ENCODE assay signal across 10 mouse cellular contexts in genomic region chr3:98417328-98417727, GRCm38 (mm10). TPM values are rescaled to one million over a fixed set of nuclear protein-coding genes. Genes with fewer than 3 reads are reported as not detected.
A peak's percentile ranks its signal among the peaks of the same experiment; 100 is the strongest.
DNase-seq lines count a peak whose midpoint lies in the region; ATAC-seq and TF ChIP-seq lines count a peak whose summit lies in the region.
"Had no signal": no experiment of that assay in that cellular context is flagged by ENCODE, and none has a peak within 500 bp of the region (broad histone marks: within the 10 kb centered on the region; RNA-seq: fewer than 3 reads in every experiment).

No protein-coding gene starts in this region.

- no peak overlapping the region for H3K27ac ChIP-seq in CH12.LX (ENCODE audit: insufficient read depth, low read depth)
- peak overlapping the region; percentile 76 for H3K27ac ChIP-seq in lung, embryonic 16.5 days (ENCODE audit: low read length)

- no peaks in the 10 kb centered on the region for H3K36me3 ChIP-seq in CH12.LX (replicated peaks in 1 of 2; ENCODE audit: control insufficient read depth in 1 of 2, insufficient read depth in 1 of 2, low read length in 1 of 2)
- no peaks in the 10 kb centered on the region for H3K36me3 ChIP-seq in lung, embryonic 16.5 days (ENCODE audit: control insufficient read depth, insufficient read depth, low read length)

- no peaks in the 10 kb centered on the region; the same call in 1 of the 2 replicates for H3K79me2 ChIP-seq in CH12.LX (replicated peaks; ENCODE audit: control insufficient read depth, extremely low read depth, insufficient read depth, poor library complexity, severe bottlenecking)

- H3K4me1 ChIP-seq in CH12.LX (ENCODE audit: control insufficient read depth in 1 of 2, insufficient read depth in 2 of 2) = peaks cover 3 to 19% of the 10 kb centered on the region in 2 experiments
- peaks cover 42% of the 10 kb centered on the region for H3K4me1 ChIP-seq in lung, embryonic 16.5 days (replicated peaks; ENCODE audit: control insufficient read depth, insufficient read depth, low read length)

- H3K9ac ChIP-seq in CH12.LX (ENCODE audit: insufficient read depth, low read depth) = no peak overlapping the region
- H3K9ac ChIP-seq in lung, embryonic 16.5 days (ENCODE audit: low read length) = no peak overlapping the region

- no peaks in the 10 kb centered on the region for H3K27me3 ChIP-seq in CH12.LX (replicated peaks)
- no peaks in the 10 kb centered on the region for H3K27me3 ChIP-seq in lung, embryonic 16.5 days (ENCODE audit: control insufficient read depth, insufficient read depth, low read depth, low read length)

- no peak overlapping the region for H3K4me3 ChIP-seq in CH12.LX (replicated peaks in 1 of 3; ENCODE audit: low read depth in 2 of 3, low read length in 2 of 3, poor library complexity in 1 of 3)
- H3K4me3 ChIP-seq in lung, embryonic 16.5 days (ENCODE audit: low read length) = no peak overlapping the region

- dilution Hi-C loops in CH12.LX (cut with MboI; ENCODE audit: extremely low pct_ligation_motif_present, extremely low pct_unique_long_range_greater_than_20kb, low sequenced_read_pairs) = no loop called here

- H3K9me3 ChIP-seq in CH12.LX (replicated peaks; ENCODE audit: low read length) = no peaks in the 10 kb centered on the region
- no peaks in the 10 kb centered on the region for H3K9me3 ChIP-seq in lung, embryonic 16.5 days (ENCODE audit: control insufficient read depth, low read length)

- TF ChIP-seq EP300 in CH12.LX (IDR thresholded peaks at IDR 0.05; ENCODE audit: low read length) = no peak

- 13% methylated on average over 4 of the region's 4 CpGs for WGBS in lung, embryonic 16.5 days

- no peak overlapping the region for H3K4me2 ChIP-seq in CH12.LX (ENCODE audit: insufficient read depth, low read depth, poor library complexity, severe bottlenecking)
- peak overlapping the region; percentile 24; the same call in 1 of the 2 replicates for H3K4me2 ChIP-seq in lung, embryonic 16.5 days (ENCODE audit: low read depth, low read length)

- no peak for TF ChIP-seq POLR2A in CH12.LX (IDR thresholded peaks at IDR 0.05; ENCODE audit: low read depth, low read length)

- DNase-seq in CH12.LX (ENCODE audit: extremely low read depth) = no peak
- peak; percentile 90 for DNase-seq in adrenal gland, postnatal 10 days
- DNase-seq in frontal cortex, postnatal 14 days (ENCODE audit: low spot score in 2 of 2) = peak; percentile 71 to 86
- peak; percentile 88 to 89 for DNase-seq in heart, postnatal 36 days
- peak; percentile 93 for DNase-seq in layer of hippocampus, adult 9-11 months
- peak; percentile 67 for DNase-seq in right cerebral cortex, postnatal 4 days

- in situ Hi-C loops in CH12.LX (cut with MboI; ENCODE audit: low pct_ligation_motif_present, low pct_unique_long_range_greater_than_20kb, low sequenced_read_pairs) = no loop called here

- intact Hi-C loops in heart, postnatal 36 days (cut with DNase I) = loop anchor here (2.0 kb wide), 1 partner anchor 35 kb away; the partner anchor contains the start of gene Zfp697

- ATAC-seq in lung, embryonic 16.5 days (ENCODE audit: low read depth) = peak; percentile 83
- ATAC-seq in activated CD4-positive, CD25-positive, alpha-beta regulatory T cell, adult 4 months = no peak

- TF ChIP-seq CTCF in CH12.LX (conservative IDR thresholded peaks at IDR 0.05 in 1 of 2, IDR thresholded peaks at IDR 0.05 in 1 of 2; ENCODE audit: low read depth in 2 of 2, low read length in 2 of 2) = no peak

- no peak for TF ChIP-seq RAD21 in CH12.LX (IDR thresholded peaks at IDR 0.05; ENCODE audit: low read depth, low read length)

TF ChIP-seq in CH12.LX, 34 proteins besides CTCF, POLR2A, EP300 and RAD21:
- TF ChIP-seq KAT2A (IDR thresholded peaks at IDR 0.05; ENCODE audit: insufficient replicate concordance, low read length) (no peak), PAX5 (IDR thresholded peaks at IDR 0.05; ENCODE audit: low read length) (no peak), MYC (IDR thresholded peaks at IDR 0.05; ENCODE audit: low read depth, low read length) (no peak), MAZ (IDR thresholded peaks at IDR 0.05; ENCODE audit: low read depth, low read length) (no peak), TCF12 (IDR thresholded peaks at IDR 0.05; ENCODE audit: low read depth, low read length) (peak; percentile 21; the same call in 1 of the 2 replicates), ZC3H11A (IDR thresholded peaks at IDR 0.05; ENCODE audit: low read depth, low read length) (no peak), ZKSCAN1 (IDR thresholded peaks at IDR 0.05; ENCODE audit: borderline replicate concordance, low read depth, low read length) (no peak), CHD2 (IDR thresholded peaks at IDR 0.05; ENCODE audit: low read length) (no peak)

RNA-seq across cellular contexts. Expression of gene Zfp697, which starts 35.1 kb away (rescaled TPM):
- total RNA-seq in CH12.LX (2012; rRNA removed) (0.04 TPM in 1 of 2 replicates, not detected in the other), CH12.LX (2014; rRNA removed) (not detected in 2 replicates)
- not detected in 2 replicates for polyA plus RNA-seq in CH12.LX (2012; ENCODE audit: insufficient read length, low read depth)
- total RNA-seq in adrenal gland, postnatal 10 days (2021) = 1 to 10 TPM; 3.0 to 3.8 TPM
- total RNA-seq in heart, postnatal 36 days (2021) = 1 to 10 TPM; 5.9 to 6.9 TPM
- polyA plus RNA-seq in lung, embryonic 16.5 days (2015; fragmentation: Nextera tagmentation; extraction: Ambion mirVana) = 7.1 TPM in 2 replicates
- under 1 TPM in 1 of 2 experiments, not detected in 1; 0.11 TPM for polyA plus RNA-seq in activated CD4-positive, CD25-positive, alpha-beta regulatory T cell, adult 4 months (2017; shearing (Covaris generic))

RNA-seq across cellular contexts. Expression of gene Gm4450, which starts 39.6 kb away (rescaled TPM):
- not detected in 2 replicates for total RNA-seq in CH12.LX (2012; rRNA removed)
- not detected in 2 replicates for total RNA-seq in CH12.LX (2014; rRNA removed)
- not detected in 2 replicates for polyA plus RNA-seq in CH12.LX (2012; ENCODE audit: insufficient read length, low read depth)
- 1 to 10 TPM; 1.2 TPM for total RNA-seq in adrenal gland, postnatal 10 days (2021)
- not detected for total RNA-seq in heart, postnatal 36 days (2021)
- polyA plus RNA-seq in lung, embryonic 16.5 days (2015; fragmentation: Nextera tagmentation; extraction: Ambion mirVana) = not detected in 2 replicates
- not detected for polyA plus RNA-seq in activated CD4-positive, CD25-positive, alpha-beta regulatory T cell, adult 4 months (2017; shearing (Covaris generic))
- polyA plus RNA-seq: embryonic facial prominence, embryonic 11.5 days; small intestine, adult 2 months had no signal
